Comparison of ENCODE assay signal across 27 mouse cellular contexts in genomic region chr2:146556148-146556547, GRCm38 (mm10).
"Had no signal": no experiment of that assay in that cellular context is flagged by ENCODE, and none has a peak within 500 bp of the region (broad histone marks: within the 10 kb centered on the region; RNA-seq: fewer than 3 reads in every experiment).

No protein-coding gene starts in this region.

- H3K9ac ChIP-seq: limb, embryonic 12.5 days; limb, embryonic 13.5 days; limb, embryonic 15.5 days; liver, embryonic 12.5 days; liver, embryonic 13.5 days; liver, embryonic 14.5 days; liver, embryonic 15.5 days; liver, postnatal 0 days; lung, embryonic 14.5 days; lung, embryonic 15.5 days; midbrain, embryonic 12.5 days; midbrain, embryonic 13.5 days; midbrain, embryonic 15.5 days; neural tube, embryonic 12.5 days had no signal

- H3K27me3 ChIP-seq: limb, embryonic 12.5 days; limb, embryonic 13.5 days; limb, embryonic 15.5 days; liver, embryonic 12.5 days; liver, embryonic 13.5 days; liver, embryonic 15.5 days; lung, embryonic 15.5 days; megakaryocyte, embryonic 14.5 days; midbrain, embryonic 12.5 days; midbrain, embryonic 13.5 days; midbrain, embryonic 15.5 days; neural tube, embryonic 12.5 days had no signal

- H3K27ac ChIP-seq: limb, embryonic 10.5 days; limb, embryonic 12.5 days; limb, embryonic 13.5 days; limb, embryonic 15.5 days; liver, embryonic 12.5 days; liver, embryonic 13.5 days; liver, embryonic 14.5 days; liver, embryonic 15.5 days; lung, embryonic 15.5 days; macrophage; midbrain, embryonic 10.5 days; midbrain, embryonic 12.5 days; midbrain, embryonic 13.5 days; midbrain, embryonic 15.5 days; neural tube, embryonic 12.5 days had no signal

- ATAC-seq: liver, embryonic 12.5 days; liver, postnatal 0 days; midbrain, embryonic 13.5 days; midbrain, embryonic 15.5 days had no signal

- H3K36me3 ChIP-seq: limb, embryonic 10.5 days; limb, embryonic 12.5 days; limb, embryonic 13.5 days; limb, embryonic 15.5 days; liver, embryonic 12.5 days; liver, embryonic 13.5 days; liver, embryonic 15.5 days; lung, embryonic 15.5 days; midbrain, embryonic 10.5 days; midbrain, embryonic 12.5 days; midbrain, embryonic 13.5 days; midbrain, embryonic 15.5 days; neural tube, embryonic 12.5 days had no signal

- H3K4me3 ChIP-seq: limb, embryonic 10.5 days; limb, embryonic 12.5 days; limb, embryonic 13.5 days; limb, embryonic 15.5 days; liver, embryonic 12.5 days; liver, embryonic 13.5 days; liver, embryonic 15.5 days; lung, embryonic 15.5 days; megakaryocyte, embryonic 14.5 days; midbrain, embryonic 10.5 days; midbrain, embryonic 12.5 days; midbrain, embryonic 13.5 days; midbrain, embryonic 15.5 days; myocyte; neural tube, embryonic 12.5 days had no signal

- DNase-seq: left cerebral cortex, postnatal 4 days; liver; liver, embryonic 13.5 days; liver, postnatal 0 days; lung, adult 2 months; lung, embryonic 14.5 days; lung, postnatal 10 days; lung, postnatal 14 days; midbrain, embryonic 14.5 days had no signal

- H3K4me2 ChIP-seq: limb, embryonic 12.5 days; limb, embryonic 13.5 days; limb, embryonic 15.5 days; liver, embryonic 11.5 days; liver, embryonic 12.5 days; liver, embryonic 13.5 days; liver, embryonic 15.5 days; lung, embryonic 14.5 days; lung, embryonic 15.5 days; midbrain, embryonic 11.5 days; midbrain, embryonic 12.5 days; midbrain, embryonic 13.5 days; midbrain, embryonic 15.5 days; neural tube, embryonic 12.5 days had no signal

- H3K4me1 ChIP-seq: limb, embryonic 15.5 days; liver, embryonic 13.5 days; liver, embryonic 15.5 days; midbrain, embryonic 12.5 days; midbrain, embryonic 13.5 days; midbrain, embryonic 15.5 days; neural tube, embryonic 12.5 days had no signal

- H3K9me3 ChIP-seq: limb, embryonic 10.5 days; limb, embryonic 12.5 days; limb, embryonic 13.5 days; limb, embryonic 15.5 days; liver, embryonic 12.5 days; liver, embryonic 13.5 days; liver, embryonic 15.5 days; lung, embryonic 15.5 days; megakaryocyte, embryonic 14.5 days; midbrain, embryonic 10.5 days; midbrain, embryonic 12.5 days; midbrain, embryonic 13.5 days; midbrain, embryonic 15.5 days; neural tube, embryonic 12.5 days had no signal
